Mouse (Mus musculus) embryonic facial prominence, embryonic 10.5 days (tissue): ENCODE measurements around the gene Rbm3. TPM values are rescaled to one million over a fixed set of nuclear protein-coding genes. Genes with fewer than 3 reads are reported as not detected.
"Not testable (repeated sequence)": the region's sequence is repeated elsewhere in the genome, so short reads cannot be mapped to it uniquely, and the experiment has no call there.

Experiments
- DNase-seq: peaks from one replicate; pipeline ENCODE4 v3.0.0-alpha.2; 2017; ENCODE audit warnings: low spot score
- H3K27ac ChIP-seq: fragments of 300-500 bp; sonication (generic); replicated peaks from 2 replicates; pipeline ENCODE4 v1.5.1; 2016; ENCODE audit warnings: mild to moderate bottlenecking
- H3K27me3 ChIP-seq: fragments of 300-500 bp; sonication (generic); replicated peaks from 2 replicates; pipeline ENCODE4 v1.6.1; 2016; ENCODE audit warnings: low read depth, mild to moderate bottlenecking; ENCODE audit not compliant: poor library complexity, severe bottlenecking
- H3K36me3 ChIP-seq: fragments of 300-500 bp; sonication (generic); replicated peaks from 2 replicates; pipeline ENCODE4 v1.6.1; 2016; ENCODE audit warnings: mild to moderate bottlenecking, moderate library complexity
- H3K4me1 ChIP-seq: fragments of 300-500 bp; sonication (generic); 2 replicates; pipeline ENCODE4 v1.6.1; 2016
- H3K4me3 ChIP-seq: fragments of 300-500 bp; sonication (generic); 2 replicates; pipeline ENCODE4 v1.5.1; 2016; ENCODE audit warnings: mild to moderate bottlenecking, moderate library complexity
- H3K9me3 ChIP-seq: fragments of 300-500 bp; sonication (generic); 2 replicates; pipeline ENCODE4 v1.6.1; 2016; ENCODE audit warnings: mild to moderate bottlenecking
- WGBS: fragments of 180-500 bp; shearing (Covaris S2); methylation state at CpG from one replicate; pipeline ENCODE4 v1.1.7; 2016; 5-methylcytosine and 5-hydroxymethylcytosine counted together
- polyA plus RNA-seq: library from polyadenylated mRNA; unstranded; fragments of >200 nt; fragmentation: Nextera tagmentation; extraction: Ambion mirVana; gene quantifications from 2 replicates; pipeline ENCODE4 v1.2.1, GENCODE M21; 2016

The Rbm3 gene
- polyA plus RNA-seq, 1 experiment from 2014 or later = 444 TPM

DNA sequence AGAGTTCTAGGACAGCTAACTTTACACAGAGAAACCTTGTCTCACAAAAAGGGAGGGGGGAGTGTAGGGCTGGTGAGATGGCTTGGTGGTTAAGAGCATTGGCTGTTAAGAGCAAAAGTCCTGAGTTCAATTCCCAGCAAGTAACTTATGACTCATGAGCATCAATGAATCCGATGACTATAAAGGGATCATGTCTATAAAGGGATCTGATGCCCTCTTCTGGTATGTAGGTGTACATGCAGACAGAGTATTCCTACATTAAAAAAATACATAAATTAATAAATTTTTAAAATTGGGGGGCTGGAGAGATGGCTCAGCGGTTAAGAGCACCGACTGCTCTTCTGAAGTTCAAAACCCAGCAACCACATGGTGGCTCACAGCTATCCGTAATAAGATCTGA lies 30.4 kb downstream of the Rbm3 start:
- no peaks in the 10 kb centered on the region for H3K4me1 ChIP-seq
- H3K27ac ChIP-seq = no peak overlapping the region
- no peak for DNase-seq
- H3K4me3 ChIP-seq = no peak overlapping the region
- peaks cover 3% of the 10 kb centered on the region; the same call in 1 of the 2 replicates for H3K9me3 ChIP-seq
- 76% methylated on average over 4 of the region's 4 CpGs for WGBS
- H3K27me3 ChIP-seq = no peaks in the 10 kb centered on the region
- H3K36me3 ChIP-seq = no peaks in the 10 kb centered on the region

DNA sequence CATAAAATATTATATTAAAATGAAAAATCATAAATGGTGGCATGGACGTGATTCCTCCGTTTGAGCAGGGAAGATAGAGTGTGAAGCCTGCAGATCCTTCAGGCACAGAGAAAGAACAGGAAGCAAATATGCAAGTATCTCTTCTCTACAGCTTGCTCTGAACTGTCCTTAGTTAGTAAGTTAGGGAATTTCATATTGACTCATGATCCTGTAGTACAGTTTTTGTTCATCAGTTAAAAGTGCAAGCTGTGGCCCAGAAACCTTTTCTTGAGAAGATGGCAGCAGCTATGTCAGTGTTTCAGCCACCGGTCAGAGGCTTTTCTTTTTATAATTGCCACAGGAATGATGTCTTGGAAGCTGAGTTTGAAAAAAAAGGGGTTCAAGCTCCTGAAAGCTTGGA lies 40.7 kb downstream of the Rbm3 start:
- no peaks in the 10 kb centered on the region for H3K27me3 ChIP-seq
- H3K36me3 ChIP-seq = no peaks in the 10 kb centered on the region
- no peak overlapping the region for H3K4me3 ChIP-seq
- no peaks in the 10 kb centered on the region for H3K9me3 ChIP-seq
- H3K27ac ChIP-seq = no peak overlapping the region
- WGBS = 91% methylated on average over 3 of the region's 3 CpGs
- H3K4me1 ChIP-seq = peaks cover 9% of the 10 kb centered on the region
- DNase-seq = no peak

DNA sequence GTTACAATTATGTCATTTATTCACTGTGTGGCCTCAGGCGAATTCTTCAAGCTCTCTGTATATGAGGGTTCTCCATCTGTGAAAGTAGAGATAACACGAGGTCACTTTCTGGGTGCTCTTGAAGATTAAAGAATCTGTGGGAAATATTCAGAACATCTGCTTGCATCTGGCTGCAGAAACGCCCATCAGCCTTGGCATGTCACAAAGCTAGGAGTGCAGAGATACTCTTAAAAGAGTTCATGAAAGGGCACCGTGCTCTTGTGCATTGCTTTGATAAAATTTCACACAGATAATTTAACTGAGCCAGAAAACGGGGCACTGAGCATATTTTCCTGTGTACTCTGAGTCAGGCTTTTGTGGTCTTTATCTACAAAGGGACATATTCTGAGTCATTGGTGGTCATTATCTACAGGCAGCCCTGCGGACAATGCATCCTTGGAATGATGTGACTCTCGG lies 43.4 kb downstream of the Rbm3 start:
- Histone ChIP-seq H3K4me3 (no peak overlapping the region), H3K27ac (no peak overlapping the region), H3K9me3 (no peaks in the 10 kb centered on the region), H3K27me3 (no peaks in the 10 kb centered on the region), H3K36me3 (no peaks in the 10 kb centered on the region), H3K4me1 (peaks cover 9% of the 10 kb centered on the region)
- DNase-seq = no peak
- 64% methylated on average over 7 of the region's 7 CpGs for WGBS

DNA sequence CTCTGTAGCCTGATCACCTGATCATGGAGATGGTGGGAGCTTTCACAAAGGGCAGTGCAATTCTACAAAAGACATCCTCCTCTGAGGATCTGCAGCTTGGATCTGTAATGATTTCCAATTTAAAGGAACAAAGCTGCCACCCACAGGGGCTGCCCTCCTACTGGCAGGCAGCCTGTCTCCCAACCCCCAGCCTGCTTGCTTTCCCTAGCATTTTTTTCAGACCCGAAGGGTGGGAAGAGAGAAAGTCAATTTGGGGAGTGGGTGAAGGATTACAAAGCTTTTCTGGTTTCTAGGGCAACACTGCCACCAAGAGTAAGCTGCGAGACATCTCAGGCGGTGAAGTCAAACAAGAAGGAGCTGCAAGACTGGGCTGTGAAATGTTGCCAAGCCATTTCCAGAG lies 44.7 kb downstream of the Rbm3 start:
- Histone ChIP-seq H3K27me3 (no peaks in the 10 kb centered on the region), H3K27ac (peak overlapping the region; percentile 71), H3K4me1 (peaks cover 9% of the 10 kb centered on the region), H3K9me3 (no peaks in the 10 kb centered on the region), H3K36me3 (no peaks in the 10 kb centered on the region), H3K4me3 (no peak overlapping the region)
- DNase-seq = peak; percentile 79
- 18% methylated on average over 3 of the region's 3 CpGs for WGBS

DNA sequence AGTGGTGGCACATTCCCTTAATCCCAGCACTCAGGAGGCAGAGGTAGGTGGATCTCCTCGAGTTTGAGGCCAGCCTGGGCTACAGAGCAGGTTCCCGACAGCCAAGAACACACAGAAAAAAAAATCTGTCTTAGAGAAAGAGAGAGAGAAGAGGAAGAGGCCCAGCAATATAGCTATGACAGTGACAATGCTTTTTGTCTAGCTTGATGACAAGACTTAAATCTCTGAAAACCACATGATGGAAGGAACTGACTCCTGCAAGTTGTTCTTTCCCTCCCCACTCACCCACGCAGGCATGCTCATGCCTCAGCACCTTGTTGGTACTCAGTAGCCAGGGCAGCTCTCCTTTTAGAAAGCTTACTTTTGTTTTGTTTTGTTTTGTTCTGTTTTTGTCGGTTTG lies 46.2 kb downstream of the Rbm3 start:
- 68% methylated on average over 4 of the region's 4 CpGs for WGBS
- peaks cover 9% of the 10 kb centered on the region for H3K4me1 ChIP-seq
- H3K27ac ChIP-seq = no peak overlapping the region
- no peaks in the 10 kb centered on the region for H3K27me3 ChIP-seq
- no peaks in the 10 kb centered on the region for H3K9me3 ChIP-seq
- no peak for DNase-seq
- H3K36me3 ChIP-seq = no peaks in the 10 kb centered on the region
- H3K4me3 ChIP-seq = no peak overlapping the region

DNA sequence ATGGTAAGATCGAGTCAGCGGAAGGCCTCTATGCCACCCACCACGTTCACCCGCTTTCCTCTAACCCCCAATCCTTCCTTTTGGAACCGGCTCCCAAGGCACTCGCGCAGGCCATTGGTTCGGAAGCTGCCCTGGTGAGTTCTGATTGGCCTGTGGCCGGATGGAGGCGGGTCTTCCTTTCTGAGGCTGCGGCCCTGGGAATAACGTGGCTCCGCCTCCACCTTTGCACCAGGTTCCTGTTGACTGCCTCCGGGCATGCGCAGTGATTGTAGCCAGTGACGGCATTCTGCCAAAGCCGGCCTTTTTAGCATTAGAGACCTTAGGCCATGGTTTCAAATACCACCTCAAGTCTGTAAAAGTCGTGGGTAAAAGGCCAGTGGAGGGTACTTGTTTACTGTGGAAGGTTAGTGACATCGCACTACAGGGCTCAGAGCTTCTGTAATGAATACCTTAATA lies 48.9 kb downstream of the Rbm3 start:
- H3K36me3 ChIP-seq = no peaks in the 10 kb centered on the region
- 12% methylated on average over 19 of the region's 19 CpGs for WGBS
- H3K9me3 ChIP-seq = no peaks in the 10 kb centered on the region
- H3K27ac ChIP-seq = peak overlapping the region; percentile 80
- DNase-seq = peak; percentile 93
- H3K27me3 ChIP-seq = no peaks in the 10 kb centered on the region
- peaks cover 9% of the 10 kb centered on the region for H3K4me1 ChIP-seq
- peak overlapping the region; percentile 47 for H3K4me3 ChIP-seq

GRCm38 (mm10) chrX:8096068-8096786 lies 49.5 kb downstream of the Rbm3 start:
- H3K9me3 ChIP-seq, H3K4me1 ChIP-seq, H3K27me3 ChIP-seq, DNase-seq, H3K36me3 ChIP-seq: not testable (repeated sequence)
- Histone ChIP-seq H3K4me3 (peak overlapping the region; percentile 47), H3K27ac (peak overlapping the region; percentile 80)
- WGBS = 16% methylated on average over 36 of the region's 48 CpGs

DNA sequence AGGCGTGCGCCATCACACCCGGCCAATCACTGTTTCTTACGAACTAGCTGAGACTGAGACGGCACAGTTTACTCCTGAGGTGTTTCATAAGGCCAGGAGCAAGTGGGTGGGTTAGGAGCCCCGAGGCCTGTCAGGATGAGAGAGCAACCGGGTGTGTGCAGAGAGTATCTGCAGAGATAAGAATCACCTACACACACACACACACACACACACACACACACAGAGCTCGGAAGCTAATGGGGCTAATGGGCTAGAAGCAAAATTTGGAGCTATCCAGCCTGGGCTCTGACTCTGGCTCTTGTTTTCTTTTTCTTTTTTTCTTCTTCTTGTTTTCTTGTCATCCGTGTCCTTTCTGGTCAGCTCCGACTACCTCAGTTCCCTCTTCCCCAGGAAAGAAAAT lies 50.1 kb downstream of the Rbm3 start:
- no peaks in the 10 kb centered on the region for H3K27me3 ChIP-seq
- no peak overlapping the region for H3K27ac ChIP-seq

DNA sequence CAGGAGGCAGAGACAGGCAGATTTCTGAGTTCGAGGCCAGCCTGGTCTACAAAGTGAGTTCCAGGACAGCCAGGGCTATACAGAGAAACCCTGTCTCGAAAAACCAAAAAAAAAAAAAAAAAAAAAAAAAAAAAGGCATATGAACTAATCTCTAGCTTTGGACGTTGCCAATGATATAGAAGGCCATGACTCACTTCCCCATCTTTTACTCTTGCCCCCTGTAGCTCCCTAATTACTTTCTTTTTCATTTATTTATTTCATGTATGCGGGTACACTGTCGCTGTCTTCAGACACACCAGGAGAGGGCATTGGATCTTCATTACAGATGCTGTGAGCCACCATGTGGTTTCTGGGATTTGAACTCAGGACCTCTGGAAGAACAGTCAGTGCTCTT lies 54.7 kb downstream of the Rbm3 start:
- not testable (repeated sequence) for H3K9me3 ChIP-seq, H3K36me3 ChIP-seq, H3K27me3 ChIP-seq, H3K4me1 ChIP-seq, H3K4me3 ChIP-seq, DNase-seq, H3K27ac ChIP-seq
- WGBS = 80% methylated on average over 5 of the region's 5 CpGs

More for the DNA sequence above, 50.1 kb downstream of the Rbm3 start:
- WGBS = 86% methylated on average over 10 of the region's 10 CpGs
- Histone ChIP-seq H3K4me1 (peaks cover 4% of the 10 kb centered on the region; the same call in 1 of the 2 replicates), H3K36me3 (no peaks in the 10 kb centered on the region), H3K9me3 (no peaks in the 10 kb centered on the region), H3K4me3 (peak overlapping the region; percentile 46)
- DNase-seq = no peak

DNA sequence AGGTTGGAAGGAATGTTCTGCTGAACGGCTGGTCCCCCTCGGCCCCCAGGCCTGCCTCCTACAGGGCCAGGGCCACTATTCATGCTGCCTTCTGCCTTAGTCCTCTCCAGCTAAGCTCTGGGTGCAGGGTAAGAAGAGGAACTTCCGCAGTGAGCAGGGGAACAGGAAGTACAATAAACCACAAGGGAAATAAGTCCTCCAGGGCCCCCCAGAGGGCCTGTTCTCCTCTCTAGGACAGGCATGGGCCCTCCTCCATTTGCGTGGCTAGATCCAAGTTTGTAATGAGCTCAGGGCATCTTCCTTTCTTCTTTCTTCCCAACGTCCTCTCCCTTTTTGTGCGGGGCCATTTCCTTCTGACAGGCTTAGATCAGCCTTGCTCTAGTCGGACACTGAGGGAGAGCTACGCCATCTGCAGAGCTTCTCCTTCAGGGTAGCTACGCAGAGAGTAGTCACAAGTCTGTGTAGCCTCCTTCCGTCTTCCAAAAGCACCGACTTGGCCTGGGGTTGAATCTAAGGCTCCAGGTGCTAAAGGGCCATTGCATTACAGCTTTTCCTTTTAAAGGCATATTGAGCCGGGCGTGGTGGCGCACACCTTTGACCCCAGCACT lies 55.2 kb downstream of the Rbm3 start, which contains the start of gene Was:
Gene Was, minus strand, starts transcription at position 153 of the 608 bp plus-strand sequence.
- Histone ChIP-seq H3K4me3 (no peak within 1 kb of the TSS), H3K27me3 (no peaks in the 10 kb centered on the region), H3K4me1 (no peaks in the 10 kb centered on the region), H3K9me3 (0 out of 2 replicates have a peak, but pooled peaks cover 3% of the 10 kb centered on the region), H3K27ac (no peak within 1 kb of the TSS), H3K36me3 (no peaks in the 10 kb centered on the region)
- DNase-seq = no peak
- 90% methylated on average over 14 of the region's 14 CpGs for WGBS

DNA sequence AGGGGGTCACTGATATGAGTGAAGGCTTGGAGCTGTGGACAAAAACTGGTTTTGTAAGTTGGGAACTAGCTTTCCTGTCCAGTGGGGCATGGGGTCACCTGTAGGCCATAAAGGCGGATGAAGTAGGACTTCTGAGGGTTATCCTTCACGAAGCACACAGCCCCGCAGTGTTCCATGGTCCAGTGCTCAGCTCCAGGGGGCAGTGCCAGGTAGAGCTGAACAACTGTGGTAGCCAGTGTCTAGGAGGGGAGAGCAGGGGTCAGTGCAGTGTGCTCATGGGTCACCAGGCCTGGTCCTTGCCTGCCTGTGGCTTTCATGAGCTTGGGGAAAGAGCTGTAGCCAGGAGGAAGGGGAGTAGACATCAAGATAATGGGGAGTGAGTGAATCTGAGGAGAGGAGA lies 55.9 kb downstream of the Rbm3 start:
- Histone ChIP-seq H3K27ac (no peak overlapping the region), H3K27me3 (no peaks in the 10 kb centered on the region), H3K4me1 (no peaks in the 10 kb centered on the region), H3K9me3 (0 out of 2 replicates have a peak, but pooled peaks cover 3% of the 10 kb centered on the region), H3K4me3 (no peak overlapping the region), H3K36me3 (no peaks in the 10 kb centered on the region)
- 84% methylated on average over 3 of the region's 3 CpGs for WGBS
- DNase-seq = no peak
